Mouse (Mus musculus): ENCODE results near the gene Ssx2ip.

DNA sequence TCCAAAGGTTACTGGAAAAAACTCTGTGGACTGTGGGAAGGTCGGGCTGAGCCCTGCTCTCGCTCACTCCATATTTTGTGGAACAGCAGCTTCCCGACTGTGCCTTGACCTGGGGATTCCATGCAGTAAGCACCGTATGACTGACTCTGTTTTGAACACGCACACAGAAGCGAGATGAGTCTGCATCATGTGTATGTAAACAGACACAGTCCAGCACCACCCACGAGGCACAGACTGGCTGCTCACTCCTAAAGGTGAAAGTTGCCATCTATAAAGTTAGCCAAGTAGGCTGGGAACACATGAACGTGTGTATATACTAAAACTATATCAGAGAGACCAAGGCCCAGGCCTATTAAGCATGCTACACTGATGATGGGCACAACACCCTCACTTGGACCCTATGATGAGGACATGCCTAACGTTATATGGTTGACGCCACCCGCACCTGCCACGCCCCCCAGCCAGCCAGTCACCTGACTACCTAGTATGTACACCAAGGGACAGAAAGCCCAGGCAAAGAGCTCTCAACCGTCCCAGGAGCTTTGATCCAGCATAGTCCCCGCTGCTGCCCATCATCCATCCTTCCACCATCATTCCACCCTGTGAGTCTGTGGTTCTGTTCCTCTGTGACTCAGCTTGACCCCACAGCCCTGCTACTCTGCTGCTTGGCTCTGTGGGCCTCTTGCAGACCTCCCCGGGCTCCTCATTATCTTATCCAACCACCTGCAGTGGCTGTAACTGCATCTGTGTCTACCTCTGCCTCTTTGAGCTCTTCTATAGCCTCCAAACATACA, 27.9 kb upstream of the Ssx2ip start:
- no peak for TF ChIP-seq MAFK (IDR thresholded peaks at IDR 0.05; ENCODE audit: insufficient read depth, low read depth, low read length)
- no peak for TF ChIP-seq HCFC1 (IDR thresholded peaks at IDR 0.05; ENCODE audit: borderline replicate concordance, insufficient read depth, low read length)

Data from ES-E14 (cell line).